Mouse (Mus musculus) ovary, adult 18-20 months (tissue): Measurements from ENCODE around the gene Arrdc2.

Experiments
- DNase-seq: peaks from one replicate; pipeline ENCODE4 v3.0.0; 2022; ENCODE audit warnings: low spot score, mixed read lengths

The Arrdc2 gene

DNA sequence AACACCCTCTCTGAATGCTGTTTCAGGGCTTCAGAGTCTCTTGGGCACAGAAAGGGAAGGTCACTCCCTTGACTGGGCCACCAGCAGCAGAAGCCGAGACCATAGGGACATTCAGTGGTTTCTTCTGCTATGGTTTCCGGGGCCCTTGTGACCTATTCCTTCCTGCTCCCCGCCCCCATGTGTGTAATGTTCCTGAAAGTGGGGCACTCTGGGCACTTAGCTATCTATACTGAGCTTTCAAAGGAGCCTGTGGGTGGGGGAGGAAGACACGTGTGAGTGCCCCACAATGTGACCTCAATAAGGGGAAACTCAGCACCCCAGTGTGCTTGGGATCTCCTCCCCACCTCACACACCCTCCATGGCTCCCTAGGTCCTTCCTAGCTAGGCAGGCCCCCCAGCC, 33.0 kb downstream of the Arrdc2 start:
- no peak for DNase-seq

GRCm38 (mm10) chr8:70804481-70805206, 34.9 kb downstream of the Arrdc2 start, which contains the start of gene Mast3:
TSS of gene Mast3 (minus strand) at chr8:70805054.
- DNase-seq: peak; percentile 76

- DNase-seq: no peak
Measured at GRCm38 (mm10) chr8:70803761-70804480, 35.6 kb downstream of the Arrdc2 start.

DNA sequence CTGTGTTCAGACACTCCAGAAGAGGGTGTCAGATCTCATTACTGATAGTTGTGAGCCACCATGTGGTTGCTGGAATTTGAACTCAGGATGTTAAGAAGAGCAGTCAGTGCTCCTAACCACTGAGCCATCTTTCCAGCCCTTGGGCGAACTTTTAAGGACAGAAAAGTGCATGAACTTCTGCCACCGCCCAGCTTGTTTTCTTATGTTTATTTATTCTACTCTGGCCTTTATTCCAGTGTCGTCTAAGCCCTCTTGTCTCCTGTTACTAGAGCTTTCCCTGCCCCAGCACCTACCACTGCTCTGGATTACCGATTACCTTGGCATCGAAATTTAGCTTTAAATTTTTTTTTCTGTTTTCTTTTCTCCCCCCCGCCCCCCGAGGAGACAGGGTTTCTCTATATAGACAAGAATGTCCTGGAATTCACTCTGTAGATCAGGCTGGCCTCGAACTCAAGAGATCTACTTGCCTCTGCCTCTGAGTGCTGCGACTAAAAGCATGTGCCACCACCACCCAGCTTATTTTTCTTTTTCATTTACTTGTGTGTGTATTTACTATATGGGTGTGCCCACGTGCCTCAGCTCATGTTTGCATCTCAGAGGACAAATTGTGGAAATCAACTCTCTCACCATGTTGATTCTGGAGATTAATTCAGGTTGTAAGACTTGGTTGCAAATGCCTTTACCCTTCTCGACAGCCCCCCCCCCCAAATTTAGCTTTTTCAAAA, 36.6 kb downstream of the Arrdc2 start:
- no peak for DNase-seq

GRCm38 (mm10) chr8:70801830-70802229, 37.7 kb downstream of the Arrdc2 start:
- DNase-seq: no peak

GRCm38 (mm10) chr8:70801156-70801555, 38.4 kb downstream of the Arrdc2 start:
- DNase-seq: no peak

DNA sequence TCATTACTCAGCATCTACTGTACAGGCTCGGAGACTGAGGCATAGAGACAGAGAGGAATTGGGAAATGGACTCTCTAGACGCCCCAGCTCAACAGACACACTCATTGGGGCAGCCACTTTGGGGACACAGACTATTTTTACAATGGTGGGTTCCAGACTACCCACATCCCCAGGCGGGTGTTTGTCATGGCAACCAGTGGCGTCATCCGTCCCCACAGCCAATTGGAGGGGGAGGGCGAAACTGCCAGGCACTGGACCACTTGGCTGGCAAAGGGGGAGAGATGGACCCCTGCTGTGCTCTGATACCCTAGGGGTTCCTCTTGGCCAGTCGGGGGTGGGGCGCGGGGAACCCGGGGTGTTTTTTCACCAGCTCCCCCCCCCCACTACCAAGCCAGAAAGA, 38.9 kb downstream of the Arrdc2 start:
- DNase-seq: no peak

DNA sequence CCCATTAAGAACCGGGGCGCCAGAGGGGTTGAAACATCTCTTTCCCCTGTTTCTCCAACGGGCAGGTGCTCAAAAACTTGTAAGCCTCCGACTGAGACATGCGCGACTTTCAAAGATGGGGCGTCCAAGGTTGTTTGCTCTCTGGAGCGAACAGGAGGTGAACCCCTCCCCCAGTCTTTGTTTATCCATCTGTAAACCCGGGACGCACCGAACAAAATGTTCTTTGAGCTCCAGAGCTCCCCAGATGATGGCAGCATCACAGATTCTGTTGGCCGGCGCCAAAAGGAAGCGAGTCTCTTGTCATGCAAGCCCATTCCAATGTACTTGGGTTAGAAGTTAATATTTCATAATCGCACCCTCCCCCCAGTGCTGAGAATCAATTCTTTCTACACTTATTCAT, 41.2 kb downstream of the Arrdc2 start:
- no peak for DNase-seq

DNA sequence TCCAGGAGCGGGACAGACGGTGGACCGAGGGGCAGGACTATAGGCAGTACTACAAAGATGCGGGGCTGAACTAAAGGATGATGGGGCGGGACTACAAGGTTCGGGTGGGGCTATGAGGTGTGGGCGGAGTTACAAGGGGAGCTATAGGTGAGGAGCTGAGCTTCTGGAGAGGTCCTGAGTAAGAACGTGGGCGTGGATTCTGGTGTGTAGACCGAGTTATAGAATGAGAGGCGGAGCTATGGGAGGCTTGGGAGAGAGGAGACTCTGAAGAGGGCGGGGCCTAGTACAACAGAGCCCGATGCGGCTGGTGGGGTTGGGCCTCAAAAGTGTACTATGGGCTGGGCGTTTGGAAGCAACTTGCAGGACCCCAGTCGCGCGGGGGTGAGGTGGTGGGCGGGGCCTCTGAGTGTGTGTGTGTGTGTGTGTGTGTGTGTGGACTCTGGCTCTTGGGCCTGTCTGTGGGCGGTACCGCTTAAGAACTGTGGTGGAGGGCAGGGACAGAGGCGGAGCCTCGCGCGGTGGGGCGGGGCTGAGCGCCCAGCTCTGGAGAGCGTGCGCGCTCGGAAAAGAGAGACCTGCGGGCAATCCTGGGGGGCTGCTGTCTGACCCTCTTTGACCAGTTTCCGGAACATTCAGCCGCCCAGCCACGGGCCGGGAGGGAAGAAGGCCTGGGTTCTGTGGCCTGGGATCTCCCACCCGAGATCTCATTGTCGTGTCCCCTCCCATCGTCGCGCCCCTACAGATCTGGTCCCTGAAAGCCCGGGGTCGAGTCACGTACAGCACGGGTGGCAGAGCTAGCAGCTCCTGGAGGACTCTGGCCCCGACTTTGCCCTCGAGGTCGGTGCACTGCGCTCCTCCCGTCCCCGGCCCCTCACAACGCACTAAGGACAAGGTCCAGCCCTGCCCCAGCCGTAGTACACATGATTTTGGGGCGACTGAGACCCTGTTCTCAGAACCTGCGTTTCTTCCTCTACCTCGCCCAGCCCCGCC, 42.1 kb downstream of the Arrdc2 start:
- peak; percentile 89 for DNase-seq

GRCm38 (mm10) chr8:70796403-70797080, 43.0 kb downstream of the Arrdc2 start:
- DNase-seq: no peak

GRCm38 (mm10) chr8:70795370-70795769, 44.1 kb downstream of the Arrdc2 start:
- no peak for DNase-seq

DNA sequence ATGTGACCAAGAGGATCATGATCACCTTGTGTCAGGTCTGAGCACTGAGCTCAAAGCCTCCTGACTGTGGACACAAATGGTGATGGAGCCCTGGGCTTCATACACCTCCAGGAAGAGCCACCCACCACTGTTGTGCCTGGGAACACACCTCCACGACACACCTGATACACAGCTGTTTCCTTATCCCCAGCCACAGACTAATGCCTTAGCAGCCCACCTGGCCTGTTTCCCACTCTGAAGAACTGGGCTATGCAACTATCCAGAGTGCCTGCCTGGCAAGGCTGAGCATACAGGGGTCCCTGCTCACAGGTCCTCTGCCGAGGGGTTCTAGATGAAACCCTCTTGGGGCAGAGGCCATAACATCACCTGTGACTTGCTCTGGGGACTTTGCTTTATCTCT, 45.3 kb downstream of the Arrdc2 start:
- DNase-seq: no peak

DNA sequence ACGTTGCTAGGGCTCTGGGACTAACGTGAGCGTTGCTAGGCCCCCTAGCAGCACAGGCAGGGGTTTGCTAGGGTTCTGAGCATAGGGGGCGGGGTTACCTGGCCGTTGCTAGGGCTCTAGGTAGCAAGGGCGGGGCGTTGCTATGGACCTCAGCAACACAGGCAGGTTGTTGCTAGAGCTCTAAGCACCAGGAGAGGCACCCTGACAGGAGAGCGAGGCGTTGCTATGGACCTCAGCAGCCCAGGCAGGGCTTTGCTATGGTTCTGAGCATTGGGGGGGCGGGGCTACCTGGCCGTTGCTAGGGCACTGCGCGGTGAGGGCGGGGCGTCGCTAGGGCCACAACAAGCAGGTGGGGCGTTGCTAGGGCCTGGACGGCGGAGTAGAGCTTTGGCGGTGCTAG, 46.8 kb downstream of the Arrdc2 start:
- no peak for DNase-seq

- peak; percentile 96 for DNase-seq
Measured at GRCm38 (mm10) chr8:70791975-70792691, 47.4 kb downstream of the Arrdc2 start.

- no peak for DNase-seq
Measured at GRCm38 (mm10) chr8:70791294-70791701, 48.2 kb downstream of the Arrdc2 start.

DNA sequence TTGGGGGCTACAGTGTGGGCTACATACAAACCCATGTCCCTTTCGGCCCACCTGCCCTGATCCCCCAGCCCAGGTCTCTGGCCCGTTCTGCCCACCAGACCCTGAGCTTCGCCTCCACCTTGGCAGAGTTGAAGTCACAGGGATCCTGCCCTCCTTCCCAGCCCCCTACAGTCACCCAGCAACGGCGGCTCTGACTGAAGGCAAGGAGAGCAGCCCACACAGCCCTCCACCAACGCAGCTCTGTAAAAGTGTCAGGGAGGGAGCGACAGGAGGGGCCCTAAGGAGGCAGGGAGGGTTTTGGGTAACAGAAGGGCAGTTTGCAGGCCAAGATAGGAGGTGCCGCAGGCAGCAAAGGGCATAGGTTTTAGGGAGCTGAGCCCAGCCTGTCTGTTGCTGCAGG, 48.7 kb downstream of the Arrdc2 start:
- no peak for DNase-seq

GRCm38 (mm10) chr8:70789046-70789445, 50.5 kb downstream of the Arrdc2 start:
- DNase-seq: no peak

- no peak for DNase-seq
Measured at GRCm38 (mm10) chr8:70787941-70788667, 51.4 kb downstream of the Arrdc2 start.

DNA sequence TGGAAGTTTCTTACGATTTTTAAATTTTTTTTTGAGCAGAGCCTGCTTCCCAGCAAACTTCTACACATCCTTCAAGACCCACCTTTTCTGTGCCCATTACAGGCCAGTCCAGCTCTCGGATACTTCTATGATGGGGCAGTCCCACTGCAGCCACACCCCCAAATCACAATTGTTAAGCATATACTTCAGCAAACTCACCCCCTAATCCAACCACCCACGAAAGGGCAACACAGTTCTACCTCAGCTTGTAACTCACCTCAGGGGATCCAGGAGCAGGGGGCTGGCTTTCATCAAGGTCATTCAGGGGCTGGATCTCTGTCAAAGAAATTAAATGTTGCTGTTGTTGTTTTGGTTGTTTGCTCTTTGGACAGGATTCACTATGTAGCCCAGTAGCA, 52.5 kb downstream of the Arrdc2 start:
- DNase-seq: no peak
